Mouse (Mus musculus) heart, embryonic 12.5 days (tissue): Measurements from ENCODE around the gene Aloxe3. TPM values are rescaled to one million over a fixed set of nuclear protein-coding genes. Genes with fewer than 3 reads are reported as not detected.

ENCODE experiments used
- ATAC-seq: fragments of 200-750 bp; cut with Nextera tagmentation; 2 replicates; pipeline ENCODE4 v1.8.0; 2017; ENCODE audit warnings: moderate TSS enrichment, moderate library complexity; ENCODE audit not compliant: insufficient number of reproducible peaks, low FRiP score
- H3K27ac ChIP-seq: fragments of 300-500 bp; sonication (generic); 2 replicates; pipeline ENCODE4 v1.5.1; 2016; ENCODE audit warnings: mild to moderate bottlenecking, moderate library complexity; ENCODE audit not compliant: poor library complexity, severe bottlenecking
- H3K27me3 ChIP-seq: fragments of 300-500 bp; sonication (generic); replicated peaks from 2 replicates; pipeline ENCODE4 v1.6.1; 2016; ENCODE audit warnings: mild to moderate bottlenecking, moderate library complexity
- H3K36me3 ChIP-seq: fragments of 300-500 bp; sonication (generic); 2 replicates; pipeline ENCODE4 v1.6.1; 2016; ENCODE audit warnings: mild to moderate bottlenecking, moderate library complexity
- H3K4me1 ChIP-seq: fragments of 300-500 bp; sonication (generic); replicated peaks from 2 replicates; pipeline ENCODE4 v1.6.1; 2016; ENCODE audit warnings: mild to moderate bottlenecking
- H3K4me2 ChIP-seq: fragments of 300-500 bp; sonication (generic); 2 replicates; pipeline ENCODE4 v1.6.1; 2016; ENCODE audit warnings: mild to moderate bottlenecking, moderate library complexity
- H3K4me3 ChIP-seq: fragments of 300-500 bp; sonication (generic); 2 replicates; pipeline ENCODE4 v1.5.1; 2016; ENCODE audit warnings: mild to moderate bottlenecking
- H3K9ac ChIP-seq: fragments of 300-500 bp; sonication (generic); 2 replicates; pipeline ENCODE4 v1.6.1; 2016; ENCODE audit warnings: mild to moderate bottlenecking, moderate library complexity
- H3K9me3 ChIP-seq: fragments of 300-500 bp; sonication (generic); replicated peaks from 2 replicates; pipeline ENCODE4 v1.6.1; 2016; ENCODE audit warnings: mild to moderate bottlenecking, moderate library complexity
- WGBS: fragments of 180-500 bp; shearing (Covaris S2); methylation state at CpG from one replicate; pipeline ENCODE4 v1.1.7; 2016; 5-methylcytosine and 5-hydroxymethylcytosine counted together
- polyA plus RNA-seq: library from polyadenylated mRNA; unstranded; fragments of >200 nt; fragmentation: Nextera tagmentation; extraction: Ambion mirVana; gene quantifications from 2 replicates; pipeline ENCODE4 v1.2.1, GENCODE M21; 2016

Gene Aloxe3
- polyA plus RNA-seq, 1 experiment from 2014 or later, result 0.54 TPM

GRCm38 (mm10) chr11:69110319-69111046, 15.2 kb upstream of the Aloxe3 start:
- peak overlapping the region; percentile 66 for H3K9ac ChIP-seq
- ATAC-seq, result peak; percentile 80; the same call in 1 of the 2 replicates
- 1% methylated on average over 30 of the region's 30 CpGs for WGBS

GRCm38 (mm10) chr11:69111051-69111810, 14.5 kb upstream of the Aloxe3 start:
- Histone ChIP-seq H3K27me3 (no peaks in the 10 kb centered on the region), H3K4me2 (peak overlapping the region; percentile 60), H3K9ac (peak overlapping the region; percentile 66), H3K9me3 (no peaks in the 10 kb centered on the region), H3K4me1 (peaks cover 19% of the 10 kb centered on the region), H3K36me3 (peaks cover 34% of the 10 kb centered on the region), H3K27ac (peak overlapping the region; percentile 70), H3K4me3 (peak overlapping the region; percentile 56)
- WGBS, result 3% methylated on average over 21 of the region's 21 CpGs
- ATAC-seq, result no peak

More at GRCm38 (mm10) chr11:69110319-69111046, 15.2 kb upstream of the Aloxe3 start:
- Histone ChIP-seq H3K9me3 (no peaks in the 10 kb centered on the region), H3K27ac (peak overlapping the region; percentile 70), H3K4me1 (peaks cover 19% of the 10 kb centered on the region), H3K36me3 (peaks cover 42% of the 10 kb centered on the region), H3K4me3 (peak overlapping the region; percentile 56), H3K4me2 (peak overlapping the region; percentile 60), H3K27me3 (no peaks in the 10 kb centered on the region)

DNA sequence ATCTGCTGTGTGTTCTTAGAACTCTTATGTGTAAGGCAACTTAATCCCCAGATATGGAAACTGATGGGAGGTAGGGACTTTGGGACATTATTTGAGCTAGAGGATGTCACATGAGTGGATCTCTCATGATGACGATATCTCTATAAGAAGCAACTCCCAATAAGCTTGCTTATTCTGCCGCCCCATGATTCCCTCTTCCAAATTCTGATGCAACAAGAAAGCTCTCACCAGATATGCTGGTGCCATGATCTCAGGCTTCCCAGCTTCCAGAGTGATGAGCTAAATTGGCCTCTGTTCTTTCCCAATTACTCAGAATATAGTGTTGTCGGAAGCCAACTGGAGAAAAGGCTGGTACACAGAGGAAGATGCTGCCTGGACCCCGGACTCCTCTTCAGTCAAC, 13.8 kb upstream of the Aloxe3 start:
- Histone ChIP-seq H3K36me3 (peaks cover 28% of the 10 kb centered on the region), H3K4me3 (peak overlapping the region; percentile 56; the same call in 1 of the 2 replicates), H3K4me1 (peaks cover 20% of the 10 kb centered on the region), H3K9ac (0 out of 2 replicates have a peak overlapping the region, but pooled peaks have one; percentile 25), H3K4me2 (peak overlapping the region; percentile 46), H3K27me3 (no peaks in the 10 kb centered on the region), H3K27ac (peak overlapping the region; percentile 70), H3K9me3 (no peaks in the 10 kb centered on the region)
- WGBS, result 50% methylated on average over 4 of the region's 4 CpGs
- ATAC-seq, result no peak

GRCm38 (mm10) chr11:69114018-69114417, 11.7 kb upstream of the Aloxe3 start:
- no peak for ATAC-seq

DNA sequence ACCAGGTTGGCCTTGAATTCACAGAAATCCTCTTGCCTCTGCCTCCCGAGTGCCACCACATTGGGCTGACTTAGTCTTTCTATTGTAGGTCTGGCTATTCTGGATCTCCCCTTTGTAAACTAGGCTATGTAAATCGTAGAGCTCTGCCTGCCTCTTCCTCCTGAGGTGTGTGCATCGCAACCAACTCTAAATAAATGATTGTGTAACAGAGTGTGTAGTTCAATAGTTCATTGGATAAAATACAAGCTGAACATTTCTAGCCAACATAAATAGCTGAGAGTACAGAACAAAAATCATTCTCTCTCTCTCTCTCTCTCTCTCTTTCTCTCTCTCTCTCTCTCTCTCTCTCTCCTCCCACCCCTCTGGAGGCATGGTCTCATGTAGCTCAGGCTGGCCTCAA, 11.1 kb upstream of the Aloxe3 start:
- WGBS, result 78% methylated on average over 3 of the region's 3 CpGs
- Histone ChIP-seq H3K27me3 (no peaks in the 10 kb centered on the region), H3K36me3 (peaks cover under 1% of the 10 kb centered on the region; the same call in 1 of the 2 replicates), H3K27ac (no peak overlapping the region), H3K4me2 (no peak overlapping the region), H3K4me1 (peaks cover 29% of the 10 kb centered on the region), H3K4me3 (no peak overlapping the region), H3K9me3 (no peaks in the 10 kb centered on the region), H3K9ac (no peak overlapping the region)
- ATAC-seq, result no peak

More at GRCm38 (mm10) chr11:69114018-69114417, 11.7 kb upstream of the Aloxe3 start:
- Histone ChIP-seq H3K27me3 (no peaks in the 10 kb centered on the region), H3K9me3 (no peaks in the 10 kb centered on the region), H3K27ac (no peak overlapping the region), H3K4me2 (no peak overlapping the region), H3K4me1 (peaks cover 25% of the 10 kb centered on the region), H3K36me3 (peaks cover 6% of the 10 kb centered on the region), H3K9ac (no peak overlapping the region), H3K4me3 (no peak overlapping the region)
- WGBS, result 59% methylated on average over 3 of the region's 3 CpGs

GRCm38 (mm10) chr11:69116843-69117242, 8.9 kb upstream of the Aloxe3 start:
- Histone ChIP-seq H3K4me2 (peak overlapping the region; percentile 90), H3K4me3 (peak overlapping the region; percentile 73; the same call in 1 of the 2 replicates), H3K36me3 (no peaks in the 10 kb centered on the region), H3K9me3 (no peaks in the 10 kb centered on the region), H3K27me3 (no peaks in the 10 kb centered on the region), H3K27ac (no peak overlapping the region), H3K4me1 (peaks cover 35% of the 10 kb centered on the region), H3K9ac (no peak overlapping the region)
- no peak for ATAC-seq
- WGBS, result 53% methylated on average over 5 of the region's 5 CpGs

DNA sequence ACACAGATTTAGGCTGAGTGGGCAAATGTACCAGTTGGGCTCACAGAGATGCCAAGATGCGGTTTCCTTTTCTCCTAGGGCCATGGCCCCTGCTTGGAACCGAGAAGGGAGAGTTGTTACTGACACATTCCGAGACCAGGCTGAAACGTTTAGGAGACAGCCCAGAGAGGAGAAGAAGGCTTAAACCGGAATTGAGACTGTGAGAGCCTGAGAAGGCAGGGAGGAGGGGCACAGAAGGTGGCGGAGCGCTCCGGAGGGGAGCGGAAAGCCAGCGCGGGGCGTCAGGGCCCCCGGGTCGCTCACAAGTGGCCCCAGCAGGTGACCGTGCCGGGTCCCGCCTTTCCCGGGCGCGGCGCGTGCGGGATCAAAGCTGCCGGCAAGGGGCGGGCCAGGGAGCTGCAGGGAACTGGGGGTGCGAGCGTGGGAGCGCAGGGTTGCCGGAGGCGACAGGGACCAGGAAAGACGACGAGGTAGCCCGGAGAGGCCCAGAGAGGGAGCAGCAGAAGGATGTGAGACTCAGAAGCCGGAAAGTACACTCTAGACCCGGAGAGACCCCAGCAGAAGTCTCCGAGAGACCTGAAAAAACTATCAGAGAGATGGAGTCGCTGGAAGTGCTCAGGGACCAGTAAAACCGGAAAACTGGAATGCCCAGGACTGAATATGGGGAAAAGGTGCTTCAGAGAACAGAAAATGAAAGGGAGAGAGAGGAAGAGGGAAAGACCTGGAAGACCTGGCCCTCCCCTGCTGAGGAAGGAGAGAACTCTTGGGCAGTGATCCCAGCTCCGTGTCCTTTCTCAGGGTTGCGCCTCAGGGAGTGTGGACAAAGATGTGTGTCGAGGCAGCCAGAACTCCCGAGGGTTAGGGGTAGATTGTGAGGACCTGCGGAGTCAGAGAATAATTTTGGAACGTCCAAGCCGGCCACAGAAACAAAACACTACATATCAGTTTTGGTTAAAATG, 7.7 kb upstream of the Aloxe3 start:
- no peaks in the 10 kb centered on the region for H3K9me3 ChIP-seq
- no peaks in the 10 kb centered on the region for H3K27me3 ChIP-seq
- H3K36me3 ChIP-seq, result no peaks in the 10 kb centered on the region
- peak overlapping the region; percentile 90 for H3K4me2 ChIP-seq
- peak overlapping the region; percentile 84 for H3K27ac ChIP-seq
- H3K9ac ChIP-seq, result peak overlapping the region; percentile 83
- peaks cover 29% of the 10 kb centered on the region for H3K4me1 ChIP-seq
- peak; percentile 28; the same call in 1 of the 2 replicates for ATAC-seq
- WGBS, result under 1% methylated on average over 45 of the region's 45 CpGs
- H3K4me3 ChIP-seq, result peak overlapping the region; percentile 73

DNA sequence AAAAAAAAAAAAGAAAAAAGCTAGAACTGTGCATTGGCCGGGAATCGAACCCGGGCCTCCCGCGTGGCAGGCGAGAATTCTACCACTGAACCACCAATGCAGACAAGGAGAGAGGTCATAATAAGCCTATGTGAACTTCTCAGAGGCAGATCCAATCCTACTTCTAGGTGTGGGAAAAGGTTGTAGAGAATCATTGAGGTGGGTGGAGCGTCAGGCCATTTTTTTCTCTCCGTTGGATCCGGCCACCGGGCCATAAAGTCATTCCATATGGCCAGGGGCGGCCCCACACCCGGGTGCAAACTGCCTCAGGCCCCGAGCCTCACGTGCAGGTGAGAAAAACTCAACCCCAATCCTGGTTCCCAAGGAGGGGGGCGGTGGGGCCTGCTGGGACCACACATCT, 6.9 kb upstream of the Aloxe3 start:
- H3K36me3 ChIP-seq, result no peaks in the 10 kb centered on the region
- peak overlapping the region; percentile 34; the same call in 1 of the 2 replicates for H3K9ac ChIP-seq
- H3K4me1 ChIP-seq, result peaks cover 29% of the 10 kb centered on the region
- no peaks in the 10 kb centered on the region for H3K9me3 ChIP-seq
- peak overlapping the region; percentile 73 for H3K4me3 ChIP-seq
- WGBS, result under 1% methylated on average over 15 of the region's 15 CpGs
- no peak for ATAC-seq
- H3K27ac ChIP-seq, result no peak overlapping the region
- H3K27me3 ChIP-seq, result no peaks in the 10 kb centered on the region
- H3K4me2 ChIP-seq, result peak overlapping the region; percentile 90

GRCm38 (mm10) chr11:69119446-69120155, 6.1 kb upstream of the Aloxe3 start:
- no peak overlapping the region for H3K9ac ChIP-seq
- H3K9me3 ChIP-seq, result no peaks in the 10 kb centered on the region
- ATAC-seq, result no peak
- 37% methylated on average over 14 of the region's 14 CpGs for WGBS
- no peaks in the 10 kb centered on the region for H3K36me3 ChIP-seq
- H3K4me3 ChIP-seq, result peak overlapping the region; percentile 67
- H3K27ac ChIP-seq, result no peak overlapping the region
- peaks cover 29% of the 10 kb centered on the region for H3K4me1 ChIP-seq
- no peaks in the 10 kb centered on the region for H3K27me3 ChIP-seq
- H3K4me2 ChIP-seq, result peak overlapping the region; percentile 90
